Mouse (Mus musculus) hindbrain, embryonic 11.5 days (tissue): Measurements from ENCODE around the gene Zw10. TPM values are rescaled to one million over a fixed set of nuclear protein-coding genes. Genes with fewer than 3 reads are reported as not detected.

Experiments
- ATAC-seq: fragments of 200-750 bp; cut with Nextera tagmentation; 2 replicates; pipeline ENCODE4 v1.8.0; 2017; ENCODE audit warnings: mild to moderate bottlenecking, moderate TSS enrichment, moderate library complexity; ENCODE audit not compliant: low FRiP score
- DNase-seq: peaks from one replicate; pipeline ENCODE4 v3.0.0-alpha.2; 2015; ENCODE audit warnings: low spot score
- H3K27ac ChIP-seq: fragments of 300-500 bp; sonication (generic); 2 replicates; pipeline ENCODE4 v1.5.1; 2014; ENCODE audit warnings: mild to moderate bottlenecking, low read depth, low read length
- H3K27me3 ChIP-seq: fragments of 300-500 bp; sonication (generic); 2 replicates; pipeline ENCODE4 v1.6.1; 2014; ENCODE audit warnings: mild to moderate bottlenecking, low read length, moderate library complexity, mixed read lengths; ENCODE audit not compliant: control insufficient read depth, insufficient read depth
- H3K36me3 ChIP-seq: fragments of 300-500 bp; sonication (generic); 2 replicates; pipeline ENCODE4 v1.6.1; 2014; ENCODE audit warnings: mild to moderate bottlenecking, low read length, moderate library complexity, mixed read lengths; ENCODE audit not compliant: control insufficient read depth, insufficient read depth
- H3K4me1 ChIP-seq: fragments of 300-500 bp; sonication (generic); replicated peaks from 2 replicates; pipeline ENCODE4 v1.6.1; 2014; ENCODE audit warnings: low read length, mixed read lengths; ENCODE audit not compliant: control insufficient read depth, insufficient read depth
- H3K4me2 ChIP-seq: fragments of 300-500 bp; sonication (generic); replicated peaks from 2 replicates; pipeline ENCODE4 v1.6.1; 2014; ENCODE audit warnings: mild to moderate bottlenecking, low read depth, low read length
- H3K4me3 ChIP-seq: fragments of 300-500 bp; sonication (generic); 2 replicates; pipeline ENCODE4 v1.5.1; 2014; ENCODE audit warnings: low read depth, low read length
- H3K9ac ChIP-seq: fragments of 300-500 bp; sonication (generic); 2 replicates; pipeline ENCODE4 v1.6.1; 2014; ENCODE audit warnings: low read depth, low read length
- H3K9me3 ChIP-seq: fragments of 300-500 bp; sonication (generic); 2 replicates; pipeline ENCODE4 v1.6.1; 2016; ENCODE audit warnings: low read length; ENCODE audit not compliant: control insufficient read depth
- WGBS: fragments of 180-500 bp; shearing (Covaris S2); extraction: QIAGEN DNeasy Blood & Tissue Kit; methylation state at CpG from one replicate; pipeline ENCODE4 v1.1.7; 2014; 5-methylcytosine and 5-hydroxymethylcytosine counted together
- polyA plus RNA-seq: library from polyadenylated mRNA; unstranded; fragments of >200 nt; fragmentation: Nextera tagmentation; extraction: Ambion mirVana; gene quantifications from 2 replicates; pipeline ENCODE4 v1.2.1, GENCODE M21; 2014

Zw10 gene
- 48.1 and 52.8 TPM in 2 replicates for polyA plus RNA-seq

- Histone ChIP-seq H3K27me3 (no peaks in the 10 kb centered on the region), H3K4me3 (peak within 1 kb of the TSS; percentile 85), H3K36me3 (no peaks in the 10 kb centered on the region), H3K27ac (no peak within 1 kb of the TSS), H3K9me3 (no peaks in the 10 kb centered on the region), H3K4me1 (no peaks in the 10 kb centered on the region), H3K4me2 (peak within 1 kb of the TSS; percentile 62), H3K9ac (peak within 1 kb of the TSS; percentile 93)
- DNase-seq (peak; percentile 97), ATAC-seq (peak; percentile 98)
- WGBS, result under 1% methylated on average over 53 of the region's 53 CpGs
Observed at GRCm38 (mm10) chr9:49055333-49056205, at the start of gene Zw10. TSS of gene Zw10 (plus strand) at chr9:49055613.

- DNase-seq (no peak), ATAC-seq (no peak)
- Histone ChIP-seq H3K27ac (no peak overlapping the region), H3K27me3 (no peaks in the 10 kb centered on the region), H3K4me2 (no peak overlapping the region), H3K9ac (no peak overlapping the region), H3K4me1 (no peaks in the 10 kb centered on the region), H3K36me3 (peaks cover 4% of the 10 kb centered on the region; the same call in 1 of the 2 replicates), H3K4me3 (no peak overlapping the region), H3K9me3 (no peaks in the 10 kb centered on the region)
- WGBS, result 86% methylated on average over 7 of the region's 7 CpGs
Observed at GRCm38 (mm10) chr9:49015824-49016223, 39.6 kb upstream of the Zw10 start.

- DNase-seq (no peak), ATAC-seq (no peak)
- Histone ChIP-seq H3K4me2 (no peak overlapping the region), H3K4me1 (no peaks in the 10 kb centered on the region), H3K27me3 (no peaks in the 10 kb centered on the region), H3K9me3 (no peaks in the 10 kb centered on the region), H3K9ac (no peak overlapping the region), H3K4me3 (no peak overlapping the region), H3K36me3 (0 out of 2 replicates have a peak, but pooled peaks cover 5% of the 10 kb centered on the region), H3K27ac (no peak overlapping the region)
- WGBS, result 95% methylated on average over 5 of the region's 5 CpGs
Observed at GRCm38 (mm10) chr9:49021289-49021688, 34.1 kb upstream of the Zw10 start.

GRCm38 (mm10) chr9:49023956-49024355 lies 31.5 kb upstream of the Zw10 start:
- no peak overlapping the region for H3K4me3 ChIP-seq
- H3K36me3 ChIP-seq, result 0 out of 2 replicates have a peak, but pooled peaks cover 6% of the 10 kb centered on the region
- DNase-seq (no peak), ATAC-seq (no peak)
- H3K27me3 ChIP-seq, result no peaks in the 10 kb centered on the region
- 93% methylated on average over 5 of the region's 5 CpGs for WGBS
- H3K9me3 ChIP-seq, result no peaks in the 10 kb centered on the region
- H3K27ac ChIP-seq, result no peak overlapping the region
- no peak overlapping the region for H3K9ac ChIP-seq
- no peaks in the 10 kb centered on the region for H3K4me1 ChIP-seq
- H3K4me2 ChIP-seq, result no peak overlapping the region

- DNase-seq (no peak), ATAC-seq (no peak)
- H3K4me1 ChIP-seq, result no peaks in the 10 kb centered on the region
- no peaks in the 10 kb centered on the region for H3K9me3 ChIP-seq
- H3K27me3 ChIP-seq, result no peaks in the 10 kb centered on the region
- no peak overlapping the region for H3K9ac ChIP-seq
- 86% methylated on average over 2 of the region's 2 CpGs for WGBS
- no peak overlapping the region for H3K4me3 ChIP-seq
- no peak overlapping the region for H3K27ac ChIP-seq
- H3K36me3 ChIP-seq, result 0 out of 2 replicates have a peak, but pooled peaks cover 6% of the 10 kb centered on the region
- H3K4me2 ChIP-seq, result no peak overlapping the region
Observed at GRCm38 (mm10) chr9:49024529-49024928, 30.9 kb upstream of the Zw10 start.

GRCm38 (mm10) chr9:49034764-49035163 lies 20.6 kb upstream of the Zw10 start:
- H3K27me3 ChIP-seq, result no peaks in the 10 kb centered on the region
- DNase-seq (no peak), ATAC-seq (no peak)
- H3K9me3 ChIP-seq, result no peaks in the 10 kb centered on the region
- no peak overlapping the region for H3K27ac ChIP-seq
- H3K4me2 ChIP-seq, result no peak overlapping the region
- H3K4me1 ChIP-seq, result no peaks in the 10 kb centered on the region
- no peak overlapping the region for H3K4me3 ChIP-seq
- H3K9ac ChIP-seq, result no peak overlapping the region
- peaks cover 10% of the 10 kb centered on the region for H3K36me3 ChIP-seq
- 96% methylated on average over 4 of the region's 4 CpGs for WGBS

GRCm38 (mm10) chr9:49050901-49051300 lies 4.5 kb upstream of the Zw10 start:
- Histone ChIP-seq H3K4me3 (no peak overlapping the region), H3K9ac (no peak overlapping the region), H3K4me1 (no peaks in the 10 kb centered on the region), H3K27me3 (no peaks in the 10 kb centered on the region), H3K9me3 (no peaks in the 10 kb centered on the region), H3K4me2 (no peak overlapping the region), H3K36me3 (no peaks in the 10 kb centered on the region), H3K27ac (no peak overlapping the region)
- WGBS, result 77% methylated on average over 5 of the region's 5 CpGs
- DNase-seq, result no peak
- ATAC-seq, result no peak

GRCm38 (mm10) chr9:49051349-49051748 lies 4.1 kb upstream of the Zw10 start:
- Histone ChIP-seq H3K4me1 (no peaks in the 10 kb centered on the region), H3K27ac (no peak overlapping the region), H3K36me3 (no peaks in the 10 kb centered on the region), H3K27me3 (no peaks in the 10 kb centered on the region), H3K9me3 (no peaks in the 10 kb centered on the region), H3K4me3 (no peak overlapping the region), H3K4me2 (no peak overlapping the region), H3K9ac (no peak overlapping the region)
- 18% methylated on average over 5 of the region's 5 CpGs for WGBS
- DNase-seq (peak; percentile 76), ATAC-seq (no peak)

- H3K4me1 ChIP-seq, result no peaks in the 10 kb centered on the region
Observed at GRCm38 (mm10) chr9:49054028-49054427, 1.4 kb upstream of the Zw10 start.

More at GRCm38 (mm10) chr9:49054028-49054427, 1.4 kb upstream of the Zw10 start:
- H3K27ac ChIP-seq, result no peak overlapping the region
- 82% methylated on average over 3 of the region's 3 CpGs for WGBS
- DNase-seq, result no peak
- no peaks in the 10 kb centered on the region for H3K9me3 ChIP-seq
- H3K27me3 ChIP-seq, result no peaks in the 10 kb centered on the region
- H3K36me3 ChIP-seq, result no peaks in the 10 kb centered on the region
- H3K9ac ChIP-seq, result no peak overlapping the region
- ATAC-seq, result no peak
- H3K4me3 ChIP-seq, result no peak overlapping the region
- no peak overlapping the region for H3K4me2 ChIP-seq
